Mouse (Mus musculus) activated CD4-positive, CD25-positive, alpha-beta regulatory T cell (primary cell): Measurements from ENCODE around the gene Cfap74. TPM values are rescaled to one million over a fixed set of nuclear protein-coding genes. Genes with fewer than 3 reads are reported as not detected.

Experiments used
- polyA plus RNA-seq, 2 experiments: library from polyadenylated mRNA; unstranded; fragments of 100-300 nt; shearing (Covaris generic); gene quantifications; one replicate each; pipeline ENCODE4 v1.2.1; 2017

The Cfap74 gene
- polyA plus RNA-seq, result 1 to 10 TPM; 2.2 to 3.1 TPM

GRCm38 (mm10) chr4:155409058-155409776 lies at the start of gene Cfap74:
Gene Cfap74 (plus strand): TSS chr4:155409190.

GRCm38 (mm10) chr4:155361303-155361791 lies 47.6 kb upstream of the Cfap74 start, which contains the start of gene Prkcz:
Gene Prkcz (minus strand): TSS chr4:155361361.

GRCm38 (mm10) chr4:155397511-155398221 lies 11.3 kb upstream of the Cfap74 start, which contains the start of gene Gabrd:
Gene Gabrd (minus strand): TSS chr4:155398112.

DNA sequence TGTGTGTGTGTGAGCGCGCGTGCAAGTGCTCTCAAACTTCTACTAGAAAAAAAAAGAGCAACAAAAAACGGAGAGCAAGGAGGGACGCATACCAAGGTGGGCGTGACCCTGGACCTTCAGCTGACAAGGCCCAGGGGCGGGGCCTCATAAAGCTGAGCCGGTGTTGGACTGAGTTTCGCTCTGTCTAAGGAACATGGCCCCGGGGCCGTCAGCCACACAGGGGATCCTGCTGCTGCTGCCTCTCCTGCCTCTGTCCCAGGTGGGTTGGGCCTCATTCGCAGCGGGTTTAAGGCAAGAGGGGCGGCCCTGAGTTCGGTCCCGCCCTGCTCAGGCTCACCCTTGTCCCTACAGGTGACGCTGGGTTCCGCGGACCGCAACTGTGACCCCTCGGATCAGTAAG lies 60.0 kb downstream of the Cfap74 start, which contains the start of gene Tmem52:
Gene Tmem52, plus strand, starts transcription at position 163 of the 400 bp plus-strand sequence.

GRCm38 (mm10) chr4:155490990-155491504 lies 82.1 kb downstream of the Cfap74 start, which contains the start of gene Gnb1:
Gene Gnb1 (plus strand): TSS chr4:155491361.

Other genes with a start within 250 kb of the Cfap74 start
- gene Ski, start 186.6 kb upstream of the Cfap74 start, polyA plus RNA-seq, result 100 to 1,000 TPM in 1 of 2 experiments, 10 to 100 TPM in 1; 88.2 to 115 TPM
- gene Faap20, start 159.4 kb upstream of the Cfap74 start, polyA plus RNA-seq, result 100 to 1,000 TPM; 102 TPM
- 10 to 100 TPM; 29.5 to 35.9 TPM for gene Prkcz, start 47.8 kb upstream of the Cfap74 start, polyA plus RNA-seq
- gene Gabrd, start 11.1 kb upstream of the Cfap74 start, polyA plus RNA-seq, result under 1 TPM; 0.13 to 0.71 TPM
- gene Tmem52, start 59.9 kb downstream of the Cfap74 start, polyA plus RNA-seq, result under 1 TPM in 1 of 2 experiments, not detected in 1; 0.20 TPM
- 100 to 1,000 TPM; 375 to 448 TPM for gene Gnb1, start 82.2 kb downstream of the Cfap74 start, polyA plus RNA-seq
- gene Nadk, start 153.2 kb downstream of the Cfap74 start, polyA plus RNA-seq, result 100 to 1,000 TPM in 1 of 2 experiments, 10 to 100 TPM in 1; 95.0 to 127 TPM
- gene Slc35e2, start 192.2 kb downstream of the Cfap74 start, polyA plus RNA-seq, result 10 to 100 TPM in 1 of 2 experiments, 1 to 10 TPM in 1; 8.8 to 10.8 TPM
- 100 to 1,000 TPM; 107 to 146 TPM for gene Cdk11b, start 215.7 kb downstream of the Cfap74 start, polyA plus RNA-seq
- gene Gm10563, start 236.2 kb downstream of the Cfap74 start, polyA plus RNA-seq, result not detected
- 1 to 10 TPM in 1 of 2 experiments, under 1 TPM in 1; 0.26 to 1.1 TPM for gene Mmp23, start 244.2 kb downstream of the Cfap74 start, polyA plus RNA-seq